Mouse (Mus musculus): Measurements from ENCODE around the gene Slc22a8. TPM values are rescaled to one million over a fixed set of nuclear protein-coding genes. Genes with fewer than 3 reads are reported as not detected.

Gene Slc22a8
- polyA plus RNA-seq (2016; fragmentation: Nextera tagmentation; extraction: Ambion mirVana), result 0.08 and 0.10 TPM in 2 replicates

- peaks cover 20% of the 10 kb centered on the region for H3K4me1 ChIP-seq
- no peak for ATAC-seq (ENCODE audit: insufficient number of reproducible peaks, insufficient read depth, low FRiP score, low TSS enrichment)
- no peaks in the 10 kb centered on the region for H3K27me3 ChIP-seq
- no peak within 1 kb of the TSS for H3K4me2 ChIP-seq (replicated peaks)
- H3K4me3 ChIP-seq, result no peak within 1 kb of the TSS
- no peaks in the 10 kb centered on the region for H3K36me3 ChIP-seq
- H3K27ac ChIP-seq, result peak within 1 kb of the TSS; percentile 50; the same call in 1 of the 2 replicates
- 54% methylated on average over 8 of the region's 8 CpGs for WGBS
- H3K9me3 ChIP-seq, result no peaks in the 10 kb centered on the region
- no peak within 1 kb of the TSS for H3K9ac ChIP-seq
These were observed at the start of gene Slc22a8 for GRCm38 (mm10) chr19:8590954-8591353. Slc22a8 (plus strand) TSS chr19:8591254.

- WGBS, result 75% methylated on average over 2 of the region's 2 CpGs
- no peak overlapping the region for H3K4me2 ChIP-seq (replicated peaks)
- H3K27me3 ChIP-seq, result no peaks in the 10 kb centered on the region
- H3K4me3 ChIP-seq, result no peak overlapping the region
- no peak for ATAC-seq (ENCODE audit: insufficient number of reproducible peaks, insufficient read depth, low FRiP score, low TSS enrichment)
- H3K9ac ChIP-seq, result no peak overlapping the region
- H3K9me3 ChIP-seq, result no peaks in the 10 kb centered on the region
- no peak overlapping the region for H3K27ac ChIP-seq
- no peaks in the 10 kb centered on the region for H3K4me1 ChIP-seq
- H3K36me3 ChIP-seq, result no peaks in the 10 kb centered on the region
These were observed 32.2 kb upstream of the Slc22a8 start for GRCm38 (mm10) chr19:8558897-8559296.

GRCm38 (mm10) chr19:8564021-8564420 lies 27.0 kb upstream of the Slc22a8 start:
- no peaks in the 10 kb centered on the region for H3K9me3 ChIP-seq
- no peak overlapping the region for H3K4me2 ChIP-seq (replicated peaks)
- no peak overlapping the region for H3K4me3 ChIP-seq
- no peaks in the 10 kb centered on the region for H3K36me3 ChIP-seq
- H3K9ac ChIP-seq, result no peak overlapping the region
- H3K27me3 ChIP-seq, result no peaks in the 10 kb centered on the region
- no peaks in the 10 kb centered on the region for H3K4me1 ChIP-seq
- WGBS, result 48% methylated on average over 2 of the region's 2 CpGs
- ATAC-seq (ENCODE audit: insufficient number of reproducible peaks, insufficient read depth, low FRiP score, low TSS enrichment), result no peak
- no peak overlapping the region for H3K27ac ChIP-seq

GRCm38 (mm10) chr19:8564469-8564868 lies 26.6 kb upstream of the Slc22a8 start:
- H3K36me3 ChIP-seq, result no peaks in the 10 kb centered on the region
- WGBS, result 60% methylated on average over 3 of the region's 3 CpGs
- no peaks in the 10 kb centered on the region for H3K27me3 ChIP-seq
- H3K9me3 ChIP-seq, result no peaks in the 10 kb centered on the region
- no peak overlapping the region for H3K4me2 ChIP-seq (replicated peaks)
- no peak for ATAC-seq (ENCODE audit: insufficient number of reproducible peaks, insufficient read depth, low FRiP score, low TSS enrichment)
- no peak overlapping the region for H3K4me3 ChIP-seq
- H3K4me1 ChIP-seq, result no peaks in the 10 kb centered on the region
- no peak overlapping the region for H3K9ac ChIP-seq
- no peak overlapping the region for H3K27ac ChIP-seq

- H3K27ac ChIP-seq, result no peak overlapping the region
- no peak overlapping the region for H3K4me3 ChIP-seq
- H3K4me1 ChIP-seq, result no peaks in the 10 kb centered on the region
- 53% methylated on average over 2 of the region's 2 CpGs for WGBS
- no peaks in the 10 kb centered on the region for H3K27me3 ChIP-seq
- ATAC-seq (ENCODE audit: insufficient number of reproducible peaks, insufficient read depth, low FRiP score, low TSS enrichment), result no peak
- no peak overlapping the region for H3K9ac ChIP-seq
- no peaks in the 10 kb centered on the region for H3K36me3 ChIP-seq
- H3K4me2 ChIP-seq (replicated peaks), result no peak overlapping the region
- no peaks in the 10 kb centered on the region for H3K9me3 ChIP-seq
These were observed 25.8 kb upstream of the Slc22a8 start for GRCm38 (mm10) chr19:8565262-8565661.

GRCm38 (mm10) chr19:8565985-8566384 lies 25.1 kb upstream of the Slc22a8 start:
- WGBS, result 48% methylated on average over 4 of the region's 4 CpGs
- no peak overlapping the region for H3K9ac ChIP-seq
- H3K4me3 ChIP-seq, result no peak overlapping the region
- no peaks in the 10 kb centered on the region for H3K9me3 ChIP-seq
- H3K36me3 ChIP-seq, result no peaks in the 10 kb centered on the region
- no peak for ATAC-seq (ENCODE audit: insufficient number of reproducible peaks, insufficient read depth, low FRiP score, low TSS enrichment)
- no peak overlapping the region for H3K4me2 ChIP-seq (replicated peaks)
- H3K27me3 ChIP-seq, result no peaks in the 10 kb centered on the region
- H3K27ac ChIP-seq, result no peak overlapping the region
- H3K4me1 ChIP-seq, result no peaks in the 10 kb centered on the region

- Histone ChIP-seq H3K36me3 (no peaks in the 10 kb centered on the region), H3K27me3 (no peaks in the 10 kb centered on the region), H3K9me3 (no peaks in the 10 kb centered on the region), H3K4me3 (no peak overlapping the region), H3K4me1 (no peaks in the 10 kb centered on the region), H3K4me2 (replicated peaks) (no peak overlapping the region), H3K27ac (no peak overlapping the region), H3K9ac (no peak overlapping the region)
- 0 out of 2 replicates have a peak, but pooled peaks have one; percentile 47 for ATAC-seq (ENCODE audit: insufficient number of reproducible peaks, insufficient read depth, low FRiP score, low TSS enrichment)
- 45% methylated on average over 13 of the region's 13 CpGs for WGBS
These were observed 23.8 kb upstream of the Slc22a8 start for GRCm38 (mm10) chr19:8567104-8567880.

- Histone ChIP-seq H3K9ac (no peak overlapping the region; the same call in 1 of the 2 replicates), H3K36me3 (no peaks in the 10 kb centered on the region), H3K4me3 (peak overlapping the region; percentile 24), H3K4me1 (no peaks in the 10 kb centered on the region), H3K4me2 (replicated peaks) (peak overlapping the region; percentile 44), H3K27me3 (no peaks in the 10 kb centered on the region), H3K9me3 (no peaks in the 10 kb centered on the region), H3K27ac (no peak overlapping the region)
- peak; percentile 56 for ATAC-seq (ENCODE audit: insufficient number of reproducible peaks, insufficient read depth, low FRiP score, low TSS enrichment)
- 5% methylated on average over 14 of the region's 14 CpGs for WGBS
These were observed 21.6 kb upstream of the Slc22a8 start for GRCm38 (mm10) chr19:8569453-8569863.

GRCm38 (mm10) chr19:8570341-8571040 lies 20.6 kb upstream of the Slc22a8 start:
- no peak overlapping the region for H3K4me2 ChIP-seq (replicated peaks)
- 65% methylated on average over 2 of the region's 2 CpGs for WGBS

GRCm38 (mm10) chr19:8571746-8572145 lies 19.3 kb upstream of the Slc22a8 start:
- no peak for ATAC-seq (ENCODE audit: insufficient number of reproducible peaks, insufficient read depth, low FRiP score, low TSS enrichment)
- Histone ChIP-seq H3K4me3 (no peak overlapping the region), H3K9ac (no peak overlapping the region), H3K27ac (no peak overlapping the region), H3K36me3 (no peaks in the 10 kb centered on the region), H3K4me2 (replicated peaks) (no peak overlapping the region), H3K4me1 (no peaks in the 10 kb centered on the region), H3K9me3 (no peaks in the 10 kb centered on the region), H3K27me3 (no peaks in the 10 kb centered on the region)
- WGBS, result 59% methylated on average over 7 of the region's 7 CpGs

More at GRCm38 (mm10) chr19:8570341-8571040, 20.6 kb upstream of the Slc22a8 start:
- Histone ChIP-seq H3K4me1 (no peaks in the 10 kb centered on the region), H3K27me3 (no peaks in the 10 kb centered on the region), H3K36me3 (no peaks in the 10 kb centered on the region), H3K9ac (no peak overlapping the region), H3K9me3 (no peaks in the 10 kb centered on the region), H3K27ac (no peak overlapping the region), H3K4me3 (no peak overlapping the region)
- no peak for ATAC-seq (ENCODE audit: insufficient number of reproducible peaks, insufficient read depth, low FRiP score, low TSS enrichment)

- Histone ChIP-seq H3K27me3 (no peaks in the 10 kb centered on the region), H3K9me3 (no peaks in the 10 kb centered on the region), H3K36me3 (no peaks in the 10 kb centered on the region), H3K27ac (no peak overlapping the region), H3K4me3 (no peak overlapping the region), H3K9ac (no peak overlapping the region), H3K4me2 (replicated peaks) (no peak overlapping the region), H3K4me1 (no peaks in the 10 kb centered on the region)
- WGBS, result 38% methylated on average over 3 of the region's 3 CpGs
- no peak for ATAC-seq (ENCODE audit: insufficient number of reproducible peaks, insufficient read depth, low FRiP score, low TSS enrichment)
These were observed 18.6 kb upstream of the Slc22a8 start for GRCm38 (mm10) chr19:8572485-8572884.

GRCm38 (mm10) chr19:8577432-8577831 lies 13.6 kb upstream of the Slc22a8 start:
- Histone ChIP-seq H3K9me3 (no peaks in the 10 kb centered on the region), H3K4me1 (0 out of 2 replicates have a peak, but pooled peaks cover 7% of the 10 kb centered on the region), H3K27me3 (no peaks in the 10 kb centered on the region), H3K4me2 (replicated peaks) (no peak overlapping the region), H3K27ac (no peak overlapping the region), H3K4me3 (no peak overlapping the region), H3K36me3 (no peaks in the 10 kb centered on the region), H3K9ac (no peak overlapping the region)
- ATAC-seq (ENCODE audit: insufficient number of reproducible peaks, insufficient read depth, low FRiP score, low TSS enrichment), result no peak
- WGBS, result 86% methylated on average over 4 of the region's 4 CpGs

All from embryonic facial prominence, embryonic 12.5 days (tissue).